Mouse (Mus musculus) hindlimb bud, embryonic 11.5 days (tissue): ENCODE measurements around the gene Ptch2.

Source experiments
- DNase-seq: peaks from one replicate; pipeline ENCODE4 v3.0.0-alpha.2; 2012; ENCODE audit warnings: low read depth, low spot score; ENCODE audit errors: extremely low spot score

Ptch2 gene

DNA sequence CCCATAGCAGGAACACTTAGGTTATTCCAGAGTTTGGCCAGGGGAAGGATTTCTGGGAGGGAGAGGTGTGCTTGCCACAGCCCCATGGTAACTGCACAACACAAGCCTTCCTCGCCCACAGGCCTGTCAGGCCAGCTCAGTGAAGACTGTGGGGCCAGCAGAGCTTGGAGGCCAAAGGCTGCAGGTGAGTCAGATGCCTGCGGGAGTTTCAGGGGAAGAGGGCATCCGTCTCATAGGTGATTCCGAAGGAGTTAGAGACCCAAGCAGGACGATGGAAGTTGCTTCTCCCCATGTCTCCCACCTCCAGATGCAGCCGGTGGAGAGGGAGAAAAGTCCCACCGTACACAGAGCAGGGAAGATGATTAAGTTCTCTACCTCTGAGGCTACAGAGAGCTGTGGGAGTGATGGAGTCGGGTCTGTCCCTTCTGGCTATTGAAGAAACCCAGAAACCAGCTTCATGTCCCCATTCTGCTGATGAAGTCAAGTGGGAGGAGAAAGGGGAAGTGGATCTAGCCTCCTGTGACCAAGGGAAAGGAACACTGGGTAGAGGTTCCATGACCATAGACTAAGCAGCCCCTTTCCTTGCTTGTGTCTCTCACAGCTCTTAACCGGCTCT, 30.9 kb downstream of the Ptch2 start, which contains the start of gene Tctex1d4:
Gene Tctex1d4 (plus strand): TSS at position 120 of the 616 bp plus-strand sequence.
- DNase-seq: no peak

GRCm38 (mm10) chr4:117127991-117128686, 32.3 kb downstream of the Ptch2 start:
- no peak for DNase-seq

GRCm38 (mm10) chr4:117130790-117131189, 34.9 kb downstream of the Ptch2 start:
- no peak for DNase-seq

DNA sequence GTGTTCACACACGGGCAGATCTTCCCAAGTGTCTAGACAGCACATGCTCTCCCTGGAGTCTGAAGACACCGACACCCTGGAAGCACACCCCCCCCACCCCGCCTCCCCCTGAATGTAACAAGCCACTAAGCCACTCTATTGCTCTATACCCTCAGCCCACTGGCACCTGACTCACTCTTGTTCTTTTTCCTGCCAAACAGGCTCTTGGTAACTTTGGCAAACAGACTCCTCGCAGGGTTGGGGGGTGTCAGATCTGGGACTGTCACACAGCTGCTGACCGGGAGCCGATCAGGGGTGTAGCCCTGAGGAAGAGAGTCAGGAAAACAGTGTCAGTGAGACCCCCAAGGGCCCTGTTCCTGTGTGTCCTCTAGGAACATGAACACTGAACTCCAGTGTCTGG, 35.3 kb downstream of the Ptch2 start:
- no peak for DNase-seq

DNA sequence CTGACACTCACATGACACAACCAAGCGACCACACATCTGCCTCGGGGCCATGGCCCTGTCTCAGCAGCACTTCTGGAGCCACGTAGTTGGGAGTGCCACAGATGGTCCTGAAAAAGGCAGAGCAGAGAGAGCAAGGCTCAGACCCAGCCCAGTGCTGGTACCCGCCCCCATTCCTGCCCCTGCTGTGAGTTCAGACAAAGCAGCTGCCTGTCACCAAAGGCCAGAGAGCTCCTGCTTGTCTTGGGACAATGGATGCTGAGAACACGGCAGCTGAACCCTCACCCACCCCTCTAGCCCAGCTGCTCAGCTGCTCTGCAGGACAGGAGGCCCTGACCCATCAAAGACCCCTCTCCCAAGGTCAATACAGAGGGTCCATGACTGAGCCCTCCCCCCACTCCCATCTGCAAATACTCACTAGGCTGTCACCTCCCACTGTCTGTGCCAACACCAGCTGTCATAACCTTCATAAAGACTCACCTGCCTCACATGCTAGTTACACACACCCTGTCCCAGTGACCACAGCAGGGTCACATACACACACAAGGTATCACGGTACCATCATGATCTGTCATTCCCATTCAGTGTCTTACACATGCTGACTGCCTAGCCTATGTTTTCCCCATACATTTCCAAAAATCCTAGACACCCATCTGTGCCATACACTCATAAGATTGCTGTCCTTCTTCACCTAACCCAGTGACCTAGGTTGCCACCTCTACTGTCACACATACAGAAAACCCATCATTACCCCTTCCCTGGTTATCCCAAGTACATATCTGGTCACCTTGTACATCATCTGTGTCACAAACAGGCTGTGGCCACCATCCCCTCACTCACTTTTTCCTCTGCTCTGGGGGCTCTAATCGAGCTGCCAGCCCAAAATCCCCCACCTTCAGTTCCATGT, 36.3 kb downstream of the Ptch2 start:
- no peak for DNase-seq

DNA sequence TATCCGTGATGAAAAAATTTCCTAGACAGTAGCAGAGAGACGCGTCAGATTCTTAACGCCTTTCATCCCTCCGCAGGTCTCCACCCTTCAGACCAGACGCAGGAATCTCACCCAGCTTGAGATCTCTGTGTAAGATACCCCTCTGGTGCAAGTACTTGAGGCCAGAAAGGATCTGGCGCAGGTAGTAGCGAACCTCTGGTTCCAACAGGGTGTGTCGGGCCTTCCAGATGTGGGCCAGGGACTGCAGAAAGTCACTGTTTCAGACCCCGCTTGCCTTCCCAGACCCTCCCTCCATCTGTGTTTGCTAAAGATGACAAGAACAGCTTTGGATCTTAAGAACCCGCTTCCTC, 36.9 kb downstream of the Ptch2 start:
- no peak for DNase-seq

DNA sequence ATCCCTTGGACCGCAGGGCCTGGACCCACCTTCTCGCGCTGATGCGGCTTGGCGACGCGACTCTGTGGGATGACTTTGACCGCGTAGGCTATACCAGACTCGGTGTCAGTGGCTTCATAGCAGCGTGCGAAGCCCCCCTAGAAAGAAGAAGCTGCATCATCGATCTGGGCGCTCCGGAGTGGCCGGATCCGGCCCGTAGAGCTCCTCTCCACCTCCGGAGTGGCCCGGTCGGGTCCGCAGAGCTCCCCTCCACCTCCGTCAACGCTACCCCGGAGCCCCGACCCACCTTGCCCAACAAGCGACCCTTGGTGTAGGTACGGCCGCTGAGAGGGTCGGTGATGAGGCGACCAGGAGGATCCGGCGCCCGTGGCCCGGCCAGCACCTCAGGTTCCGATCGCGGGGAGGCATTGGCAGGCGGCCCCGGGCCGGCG, 37.5 kb downstream of the Ptch2 start:
- DNase-seq: no peak

GRCm38 (mm10) chr4:117133817-117134600, 38.1 kb downstream of the Ptch2 start, which contains the start of gene Plk3:
Gene Plk3, minus strand, starts transcription at chr4:117133963.
- DNase-seq: peak; percentile 94

DNA sequence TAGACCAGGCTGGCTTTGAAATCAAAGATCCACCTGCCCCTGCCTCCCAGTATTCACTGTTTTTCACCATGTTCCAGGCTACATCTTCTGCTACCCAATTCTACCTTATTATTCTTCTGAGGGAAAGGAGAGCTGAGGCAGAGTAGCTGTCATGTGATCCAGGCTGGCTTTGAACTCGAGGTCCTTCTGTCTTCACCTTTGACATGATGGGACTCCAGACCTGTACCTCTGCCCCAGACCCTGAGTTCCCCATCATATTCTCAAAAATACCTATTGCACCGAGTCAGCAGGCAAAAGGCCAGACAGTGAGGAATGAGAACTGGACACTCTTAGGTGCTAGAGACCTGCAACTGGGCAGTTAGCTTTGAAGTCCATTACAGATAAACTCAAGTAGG, 38.7 kb downstream of the Ptch2 start:
- no peak for DNase-seq

GRCm38 (mm10) chr4:117136034-117136433, 40.2 kb downstream of the Ptch2 start:
- no peak for DNase-seq

- DNase-seq: no peak
Measured at GRCm38 (mm10) chr4:117138295-117139216, 42.7 kb downstream of the Ptch2 start.

DNA sequence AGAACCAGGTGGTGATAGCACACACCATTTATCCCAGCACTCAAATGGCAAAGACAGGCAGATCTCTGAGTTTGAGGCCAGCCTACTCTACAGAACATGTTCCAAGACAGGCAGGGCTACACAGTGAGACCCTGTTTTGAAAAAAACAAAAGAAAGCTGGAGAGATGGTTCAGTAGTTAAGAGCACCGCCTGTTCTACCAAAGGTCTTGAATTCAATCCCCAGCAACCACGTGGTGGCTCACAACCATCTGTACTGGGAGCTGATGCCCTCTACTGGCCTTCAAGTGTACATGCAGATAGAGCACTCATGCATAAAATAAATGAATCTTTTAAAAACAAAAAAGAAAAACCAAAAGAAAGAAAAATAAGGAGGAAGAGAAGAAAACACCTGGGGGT, 43.3 kb downstream of the Ptch2 start:
- DNase-seq: no peak

DNA sequence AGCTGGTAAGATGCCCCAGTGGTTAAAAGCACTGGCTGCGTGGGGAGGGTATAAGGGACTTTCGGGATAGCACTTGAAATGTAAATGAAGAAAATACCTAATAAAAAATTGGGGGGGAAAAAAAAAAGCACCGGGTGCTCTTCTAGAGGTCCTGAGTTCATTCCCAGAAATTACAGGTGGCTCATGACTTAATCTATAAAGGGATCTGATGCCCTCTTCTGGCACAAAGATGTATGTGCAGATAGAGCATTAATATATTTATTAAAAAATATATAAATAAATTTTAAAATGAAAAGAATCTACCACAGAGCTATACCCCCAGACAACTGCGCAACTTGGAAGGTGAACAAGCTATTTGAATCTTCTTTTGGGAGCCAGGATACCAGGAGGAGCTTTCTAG, 44.7 kb downstream of the Ptch2 start:
- no peak for DNase-seq

GRCm38 (mm10) chr4:117143023-117143422, 47.1 kb downstream of the Ptch2 start:
- DNase-seq: no peak

DNA sequence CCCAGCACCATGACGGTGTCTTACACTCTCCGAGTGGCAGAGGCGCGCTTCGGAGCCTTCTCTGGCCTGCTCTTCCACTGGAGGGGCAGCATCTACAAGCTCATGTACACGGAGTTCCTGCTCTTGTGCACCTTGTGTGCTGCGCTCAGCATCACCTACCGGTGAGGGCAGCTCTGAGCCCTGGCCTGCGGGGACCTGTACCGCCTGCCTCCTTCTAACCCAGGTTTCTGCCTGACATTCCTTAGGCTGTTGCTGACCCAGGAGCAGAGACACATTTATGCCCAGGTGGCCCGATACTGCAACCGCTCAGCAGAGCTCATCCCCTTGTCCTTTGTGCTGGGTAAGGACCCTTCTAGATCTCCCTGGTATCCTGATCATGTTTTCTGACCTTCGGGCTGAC, 49.4 kb downstream of the Ptch2 start:
- DNase-seq: no peak

GRCm38 (mm10) chr4:117146176-117146575, 50.3 kb downstream of the Ptch2 start:
- DNase-seq: peak; percentile 88

- no peak for DNase-seq
Measured at GRCm38 (mm10) chr4:117148047-117148713, 52.3 kb downstream of the Ptch2 start.

DNA sequence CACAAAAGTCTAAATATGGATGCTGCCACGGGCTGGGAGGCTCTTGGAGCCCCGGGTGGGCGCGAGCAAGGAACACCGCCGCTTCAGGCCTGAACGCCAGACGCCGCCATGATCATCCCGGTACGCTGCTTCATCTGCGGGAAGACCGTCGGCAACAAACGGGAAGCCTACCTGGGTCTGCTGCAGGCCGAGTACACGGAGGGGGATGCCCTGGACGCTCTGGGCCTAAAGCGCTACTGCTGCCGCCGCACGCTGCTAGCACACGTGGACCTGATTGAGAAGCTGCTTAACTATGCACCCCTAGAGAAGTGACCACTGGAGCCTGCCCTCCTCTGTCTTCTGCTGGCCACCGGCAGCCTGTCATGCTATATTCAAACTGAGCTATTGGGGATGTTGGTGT, 52.9 kb downstream of the Ptch2 start:
- DNase-seq: no peak
